Mouse (Mus musculus): ENCODE data around the gene Dffb.
A peak's percentile ranks its signal among the peaks of the same experiment; 100 is the strongest.

Dffb gene

DNA sequence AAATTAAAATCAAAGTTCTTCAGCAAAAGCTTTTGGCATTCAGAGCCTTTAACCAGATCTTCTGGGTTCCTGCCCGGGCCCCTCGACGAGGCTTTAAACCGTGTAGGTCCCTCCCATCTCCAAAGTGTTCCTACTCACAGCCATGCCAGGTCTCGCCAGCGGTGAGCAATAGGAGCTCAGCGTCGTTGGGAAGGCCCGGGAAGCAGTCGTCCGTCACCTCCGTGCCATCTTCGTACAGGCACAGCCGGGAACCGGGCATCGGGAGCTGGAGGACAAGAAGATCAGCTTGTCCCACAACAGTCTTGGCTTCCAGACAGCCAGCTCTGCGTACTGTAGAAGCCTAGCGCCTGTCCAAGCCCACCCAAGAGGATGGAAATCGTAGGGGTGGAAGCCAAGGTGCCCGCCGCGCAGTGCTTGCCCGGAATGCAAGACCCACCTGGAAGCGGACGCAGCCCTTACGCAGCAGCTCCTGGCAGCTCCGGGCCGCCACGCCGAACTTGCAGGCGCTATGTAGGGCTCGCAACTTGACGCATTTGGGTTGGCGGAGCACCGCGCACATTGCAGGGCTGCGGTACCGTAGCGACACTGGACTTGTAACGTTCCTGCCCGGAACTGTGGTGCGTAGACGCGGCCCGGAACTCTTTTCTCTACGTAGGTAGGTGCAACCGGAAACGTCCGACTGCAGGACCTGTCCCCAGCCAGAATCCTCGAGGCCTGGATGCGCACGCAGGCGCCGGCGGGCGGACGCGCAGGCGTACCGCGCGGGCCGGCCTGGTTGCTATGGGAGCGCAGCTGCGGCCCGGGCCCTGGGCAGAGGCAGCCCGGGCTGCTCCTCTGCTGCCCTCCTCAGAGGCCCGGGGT lies at the start of gene Dffb, which contains the start of gene Cep104:
Dffb (minus strand) TSS at position 696 of the 861 bp plus-strand sequence.
Cep104 (plus strand) TSS at position 764 of the 861 bp plus-strand sequence.
- DNase-seq (ENCODE audit: low spot score in 2 of 2) = peak; percentile 92 to 96

DNA sequence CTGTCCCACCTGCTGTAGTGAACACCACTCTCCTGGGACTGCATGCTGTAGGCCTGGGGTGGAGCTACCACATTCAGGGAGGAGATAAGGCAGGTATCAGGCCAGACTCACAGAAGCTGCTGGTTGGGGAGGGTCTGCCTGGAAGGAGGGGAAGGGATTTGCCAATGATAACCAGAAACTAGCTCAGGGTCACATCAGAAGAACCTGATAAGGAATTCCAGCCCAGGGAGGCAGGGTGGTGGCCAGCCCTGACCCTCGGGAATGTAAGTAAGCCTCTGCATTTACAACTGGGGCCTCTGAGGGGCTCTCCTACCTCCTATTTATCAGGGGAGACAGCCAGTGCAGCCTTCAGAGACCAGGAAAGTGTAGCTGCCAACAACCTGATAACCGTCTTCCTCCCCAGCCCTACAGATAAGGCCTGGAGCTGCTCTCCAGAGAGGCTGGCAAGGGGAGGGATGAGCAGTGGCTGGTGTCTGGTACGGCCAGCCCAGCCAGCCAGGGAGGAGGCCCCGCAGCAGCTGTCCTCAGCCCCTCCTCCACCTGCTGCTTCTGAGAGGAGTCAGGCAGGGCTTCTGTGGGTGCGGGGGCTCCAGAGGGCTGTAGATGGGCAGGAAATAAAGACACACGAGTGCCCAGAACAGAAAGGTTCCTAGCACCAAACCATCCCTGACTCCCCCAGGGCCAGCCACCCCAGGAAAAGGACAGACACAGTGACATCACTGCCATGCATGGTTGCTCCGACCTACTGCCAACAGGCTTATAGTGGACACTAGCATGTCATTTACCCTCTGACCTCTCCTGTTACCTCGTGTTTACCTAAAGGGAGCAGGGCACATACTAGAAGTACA lies 49.1 kb upstream of the Dffb start:
- DNase-seq (ENCODE audit: low spot score in 2 of 2) = peak in 1 of 2 experiments; percentile 53

DNA sequence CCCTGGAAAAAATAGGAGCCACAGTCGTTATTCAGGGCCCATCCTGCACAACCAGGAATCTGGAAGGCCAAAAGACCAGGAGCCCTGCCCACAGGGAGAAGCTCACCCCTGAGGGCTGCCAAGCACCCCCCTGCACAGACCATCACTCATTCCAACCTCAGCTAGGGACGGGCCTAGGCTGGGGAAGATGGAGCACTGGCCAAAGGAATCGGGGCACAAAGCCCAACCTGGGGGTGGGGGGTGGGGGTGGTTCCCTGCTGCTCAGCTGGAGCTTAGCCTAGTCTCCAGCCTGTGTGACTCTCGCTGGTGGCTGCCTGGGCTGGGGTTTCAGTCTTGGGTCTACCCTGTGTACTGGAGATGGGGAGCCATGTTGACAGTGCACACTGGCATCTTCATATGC lies 47.9 kb upstream of the Dffb start:
- DNase-seq (ENCODE audit: low spot score in 2 of 2) = no peak

DNA sequence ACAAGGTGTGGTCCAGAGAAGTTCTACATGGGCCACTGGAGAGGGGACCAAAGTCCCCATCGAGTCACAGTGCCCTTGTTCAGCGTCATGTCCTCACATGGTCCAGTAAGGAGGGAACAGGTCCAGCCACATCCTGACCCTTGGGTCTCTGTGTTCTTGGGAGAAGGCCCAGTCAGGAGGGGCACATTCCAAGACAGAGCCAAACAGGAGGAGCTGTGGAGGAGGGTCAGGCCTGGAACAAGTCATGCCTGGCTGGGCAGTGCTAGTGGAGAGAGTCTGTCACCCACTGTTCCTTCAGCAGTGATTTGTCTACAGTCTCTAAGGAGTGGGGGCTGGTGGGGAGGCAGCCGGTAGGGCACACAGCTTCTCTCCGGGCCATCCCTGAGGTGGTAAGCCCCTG lies 47.5 kb upstream of the Dffb start:
- peak in 1 of 2 experiments; percentile 72 for DNase-seq (ENCODE audit: low spot score in 2 of 2)

DNA sequence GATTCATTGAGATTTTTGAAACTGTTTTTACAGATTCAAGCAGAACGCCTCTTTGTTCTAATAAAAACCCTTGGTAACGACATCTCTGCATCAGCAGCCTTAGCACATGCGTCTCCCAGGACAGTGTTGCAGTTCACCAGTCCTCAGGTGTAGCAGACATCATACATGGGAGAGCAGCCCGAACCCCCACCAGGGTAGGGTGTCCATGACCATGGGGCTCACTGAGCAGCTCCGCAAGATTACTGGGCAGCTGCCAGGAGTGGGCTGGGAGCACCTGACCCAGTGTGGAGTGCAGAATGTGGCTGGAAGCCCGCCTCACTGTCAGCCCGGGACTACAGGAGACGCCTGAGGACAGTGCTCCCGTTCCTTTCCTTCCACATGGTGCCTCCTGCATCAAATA lies 46.5 kb upstream of the Dffb start:
- no peak for DNase-seq (ENCODE audit: low spot score in 2 of 2)

DNA sequence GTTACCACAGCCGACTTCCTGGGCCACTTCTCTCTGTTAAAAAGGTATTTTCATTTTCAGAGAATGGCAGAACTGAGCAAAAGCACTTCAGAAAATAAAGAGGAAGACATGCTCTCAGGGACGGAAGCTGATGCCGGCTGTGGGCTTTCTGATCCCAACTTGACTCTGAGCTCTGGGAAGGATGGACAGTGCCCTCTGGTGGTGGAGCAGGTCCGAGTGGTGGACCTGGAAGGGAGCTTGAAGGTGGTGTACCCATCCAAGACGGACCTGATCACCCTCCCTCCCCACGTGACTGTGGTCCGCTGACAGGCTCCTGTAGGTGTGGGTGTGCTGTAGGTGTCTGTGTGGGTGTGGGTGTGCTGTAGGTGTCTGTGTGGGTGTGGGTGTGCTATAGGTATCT lies 44.6 kb upstream of the Dffb start:
- no peak for DNase-seq (ENCODE audit: low spot score in 2 of 2)

DNA sequence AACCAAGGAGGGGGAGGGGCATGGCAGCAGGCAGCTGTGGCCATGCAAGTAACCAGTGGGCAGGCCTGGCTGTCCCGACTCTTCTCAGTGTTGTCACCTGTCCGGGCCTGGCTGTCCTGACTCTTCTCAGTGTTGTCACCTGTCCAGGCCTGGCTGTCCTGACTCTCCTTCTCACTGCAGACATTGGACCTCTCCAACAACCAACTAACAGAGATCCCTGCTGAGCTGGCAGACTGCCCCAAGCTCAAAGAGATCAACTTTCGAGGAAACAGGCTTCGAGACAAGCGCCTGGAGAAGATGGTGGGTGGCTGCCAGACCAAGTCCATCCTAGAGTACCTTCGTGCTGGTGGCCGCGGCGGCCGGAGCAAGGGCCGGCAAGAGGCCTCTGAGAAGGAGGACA lies 40.5 kb upstream of the Dffb start:
- no peak for DNase-seq (ENCODE audit: low spot score in 2 of 2)

DNA sequence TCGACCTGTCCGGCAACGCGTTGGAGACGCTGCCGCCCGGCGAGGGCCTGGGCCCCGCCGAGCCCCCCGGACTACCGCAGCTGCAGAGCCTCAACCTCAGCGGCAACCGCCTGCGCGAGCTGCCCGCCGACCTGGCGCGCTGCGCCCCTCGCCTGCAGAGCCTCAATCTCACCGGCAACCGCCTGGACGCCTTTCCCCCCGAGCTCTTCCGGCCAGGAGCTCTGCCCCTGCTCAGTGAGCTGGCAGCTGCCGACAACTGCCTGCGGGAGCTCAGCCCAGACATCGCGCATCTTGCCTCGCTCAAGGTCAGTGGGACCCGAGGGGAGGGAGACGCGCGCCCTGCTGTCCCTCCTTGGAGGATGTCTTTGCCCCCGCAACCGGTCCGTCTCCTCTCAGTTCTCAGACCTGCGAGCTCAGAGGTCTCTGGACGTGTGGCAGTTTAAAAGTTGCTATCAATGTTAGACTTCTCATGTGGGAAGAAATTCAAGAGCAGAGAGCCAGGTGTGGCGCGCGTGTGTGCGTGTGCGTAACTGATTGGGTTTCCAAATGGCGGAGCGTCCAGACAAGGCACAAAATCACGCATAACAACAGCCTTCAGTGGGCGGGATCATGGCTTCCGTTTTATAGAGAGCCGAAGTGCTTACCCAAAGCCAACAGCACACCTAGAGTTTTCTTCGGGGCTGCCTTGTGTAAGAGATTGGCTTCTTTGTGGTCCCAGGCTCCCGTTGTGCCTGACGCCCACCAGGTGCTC lies 37.4 kb upstream of the Dffb start:
- DNase-seq (ENCODE audit: low spot score in 2 of 2) = no peak

DNA sequence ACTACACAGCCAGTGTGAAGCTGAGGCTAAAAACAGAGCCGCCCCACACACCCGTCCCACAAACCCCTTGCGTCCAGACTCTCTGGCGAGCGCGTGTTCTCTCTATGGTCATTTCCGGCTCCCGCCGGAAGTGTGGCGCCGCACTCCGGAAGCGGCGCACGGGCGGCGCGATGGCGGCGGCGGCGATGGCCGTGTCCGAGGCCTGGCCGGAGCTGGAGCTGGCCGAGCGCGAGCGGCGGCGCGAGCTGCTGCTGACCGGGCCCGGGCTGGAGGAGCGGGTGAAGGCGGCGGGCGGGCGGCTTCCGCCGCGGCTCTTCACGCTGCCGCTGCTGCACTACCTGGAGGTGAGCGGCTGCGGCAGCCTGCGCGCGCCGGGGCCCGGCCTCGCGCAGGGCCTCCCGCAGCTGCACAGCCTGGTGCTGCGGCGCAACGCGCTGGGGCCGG lies 36.7 kb upstream of the Dffb start, which contains the start of gene Lrrc47:
Lrrc47 (plus strand) TSS at position 86 of the 444 bp plus-strand sequence.
- peak; percentile 77 to 81 for DNase-seq (ENCODE audit: low spot score in 2 of 2)

DNA sequence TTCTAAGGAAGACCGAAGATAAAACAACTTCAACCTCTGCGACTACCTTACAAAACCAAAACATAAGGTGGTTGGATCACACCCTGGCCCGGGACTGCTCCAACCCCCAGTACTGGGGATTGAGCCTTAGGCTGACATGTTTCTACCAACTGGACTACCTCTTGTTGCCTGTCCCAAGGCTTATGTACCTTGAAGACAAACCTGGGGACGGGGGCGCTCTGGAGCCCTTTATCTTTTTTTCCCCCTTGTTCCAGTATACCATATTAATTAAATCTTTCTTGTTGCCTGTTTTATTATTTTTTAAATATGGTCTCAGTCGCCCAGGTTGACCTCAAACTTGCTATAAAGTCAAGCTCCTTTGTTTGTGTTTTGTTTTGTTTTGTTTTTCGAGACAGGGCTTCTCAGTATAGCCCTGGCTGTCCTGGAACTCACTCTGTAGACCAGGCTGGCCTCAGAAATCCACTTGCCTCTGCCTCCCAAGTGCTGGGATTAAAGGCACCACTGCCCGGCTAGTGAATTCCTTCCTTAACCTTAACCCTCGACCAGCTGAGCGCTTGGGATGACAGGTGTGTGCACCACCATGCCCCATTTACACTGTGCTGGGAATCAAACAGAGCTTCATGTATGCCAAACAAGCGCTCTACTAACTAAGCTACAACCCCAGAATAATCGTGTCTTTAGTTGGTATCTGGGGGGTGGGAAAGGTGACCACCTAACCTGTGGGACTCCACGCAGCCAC lies 36.1 kb upstream of the Dffb start:
- no peak for DNase-seq (ENCODE audit: low spot score in 2 of 2)

DNA sequence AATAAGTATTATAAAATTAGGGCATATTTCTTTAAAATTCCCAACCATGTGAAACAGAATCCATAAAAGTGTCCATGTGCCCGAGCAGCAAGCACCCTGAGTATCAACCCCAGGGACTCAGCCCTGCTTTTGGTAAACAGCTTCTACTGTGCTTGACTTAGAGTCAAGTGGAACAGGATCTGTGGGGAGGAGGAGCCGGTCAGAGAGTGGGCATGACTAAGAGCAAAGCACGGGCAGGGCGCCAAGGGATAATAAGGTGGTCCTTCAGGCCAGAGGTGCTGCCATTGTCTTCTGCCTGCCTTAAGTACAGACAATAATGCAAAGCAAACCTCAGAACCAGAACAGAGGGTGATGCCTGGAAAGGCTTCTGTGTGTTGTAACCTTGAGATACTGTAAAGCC lies 32.8 kb upstream of the Dffb start:
- DNase-seq (ENCODE audit: low spot score in 2 of 2) = no peak

DNA sequence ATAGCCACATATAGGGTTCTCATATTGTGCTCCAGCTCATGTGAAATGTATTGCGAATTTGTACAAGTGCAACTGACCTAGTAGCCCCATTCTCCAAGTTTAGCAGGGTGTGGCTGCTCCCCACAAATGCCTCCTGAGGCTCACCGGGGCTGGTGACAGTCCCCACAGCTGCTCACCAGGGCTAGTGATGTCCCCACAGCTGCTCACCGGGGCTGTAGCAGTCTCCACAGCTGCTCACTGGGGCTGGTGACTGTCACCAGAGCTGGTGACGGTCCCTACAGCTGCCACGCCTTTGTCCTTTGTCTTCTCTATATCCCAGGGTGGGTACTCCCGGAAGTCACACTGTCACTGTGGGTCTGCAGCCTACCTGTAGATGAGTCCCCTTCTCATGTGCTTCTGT lies 31.3 kb upstream of the Dffb start:
- DNase-seq (ENCODE audit: low spot score in 2 of 2) = no peak

DNA sequence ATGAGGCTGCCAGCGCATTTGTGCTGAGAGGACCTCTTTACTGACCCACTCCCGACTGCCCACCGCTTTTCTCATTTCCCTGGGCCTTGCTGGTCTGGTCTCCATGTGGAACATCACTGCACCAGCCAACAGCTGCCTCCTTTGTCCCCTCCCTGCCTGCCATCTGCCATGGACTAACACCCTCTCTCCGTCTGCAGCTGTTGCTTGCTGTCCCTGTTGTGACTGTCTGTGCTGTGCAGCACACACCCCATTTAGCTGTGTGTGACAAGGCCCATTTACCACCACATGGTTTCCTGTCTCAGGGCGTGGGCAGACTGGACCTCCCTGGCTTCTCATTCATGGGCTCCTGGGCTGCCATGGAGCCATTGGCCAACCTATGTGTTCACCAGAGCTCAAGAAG lies 30.6 kb upstream of the Dffb start:
- DNase-seq (ENCODE audit: low spot score in 2 of 2) = no peak

DNA sequence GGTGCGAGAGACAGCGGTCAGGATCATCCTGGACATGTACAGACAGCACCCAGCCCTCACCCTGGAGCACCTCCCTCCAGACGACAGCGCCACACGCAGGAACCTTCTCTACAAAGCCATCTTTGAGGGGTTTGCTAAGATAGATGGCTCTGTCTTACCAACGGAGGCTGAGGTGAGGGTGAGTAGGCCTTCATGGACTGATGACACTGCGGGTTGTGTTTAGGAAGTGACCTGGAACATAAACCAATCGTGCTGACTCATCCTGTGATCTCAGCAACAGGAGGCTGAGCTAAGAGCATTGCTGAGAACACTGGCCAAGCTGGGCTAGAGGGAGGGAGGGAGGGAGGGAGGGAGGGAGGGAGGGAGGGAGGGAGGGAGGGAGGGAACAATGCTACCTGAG lies 18.6 kb upstream of the Dffb start:
- no peak for DNase-seq (ENCODE audit: low spot score in 2 of 2)

DNA sequence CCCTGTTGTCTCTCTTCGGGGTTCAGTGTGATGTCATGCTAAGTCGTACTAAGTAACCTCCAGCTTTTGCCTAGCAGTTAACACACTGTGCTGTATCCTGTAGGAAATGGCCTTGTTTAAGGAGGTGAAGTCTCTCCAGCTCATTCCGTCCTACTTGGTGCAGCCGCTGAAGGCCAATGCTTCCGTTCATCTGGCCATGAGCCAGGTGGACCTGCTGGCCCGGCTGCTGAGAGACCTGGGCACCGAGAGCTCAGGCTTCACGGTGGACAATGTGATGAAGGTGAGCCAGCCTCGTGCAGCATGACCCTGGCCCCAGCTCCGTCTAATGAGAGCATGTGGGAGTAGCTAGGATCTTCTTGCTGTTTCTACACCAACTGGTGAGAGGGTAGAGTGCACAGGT lies 17.8 kb upstream of the Dffb start:
- no peak for DNase-seq (ENCODE audit: low spot score in 2 of 2)

DNA sequence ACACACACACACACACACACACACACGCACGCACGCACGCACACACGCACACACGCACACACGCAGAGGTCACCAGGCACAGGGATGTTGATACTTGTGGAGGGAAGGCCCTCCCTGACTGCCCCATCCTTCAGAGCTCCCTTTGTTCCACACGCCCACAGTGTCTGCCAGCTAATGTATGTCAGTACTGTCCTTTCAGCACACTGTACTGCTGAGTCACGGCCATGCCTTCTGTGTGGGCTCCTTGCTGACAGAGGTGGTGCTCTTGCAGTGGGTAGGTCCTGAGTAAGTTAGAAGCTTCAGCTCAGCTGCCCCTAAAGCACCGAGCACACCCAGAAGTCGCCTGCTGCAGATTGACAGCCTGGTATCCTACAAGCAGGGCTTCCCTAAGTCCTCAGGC lies 5.5 kb upstream of the Dffb start:
- DNase-seq (ENCODE audit: low spot score in 2 of 2) = no peak

DNA sequence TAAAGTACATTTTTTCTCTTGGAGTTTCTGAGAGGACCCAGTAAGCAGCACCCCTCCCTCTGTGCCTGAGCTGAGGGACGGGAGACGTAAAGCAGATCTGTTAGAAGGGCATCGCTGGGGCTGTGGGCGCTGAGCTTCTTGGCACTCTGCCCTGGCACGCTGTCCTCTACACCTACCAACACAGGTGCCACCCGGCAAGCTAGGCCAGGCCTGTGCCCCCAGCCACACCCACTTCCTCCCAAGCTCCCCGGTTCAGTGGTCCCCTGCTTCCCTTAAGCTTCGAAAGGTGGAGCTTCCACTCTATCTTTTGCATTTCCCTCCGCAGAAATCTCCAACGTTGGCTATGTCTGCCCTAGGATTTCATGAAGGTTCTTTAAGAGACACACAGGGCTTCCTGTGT lies 4.3 kb upstream of the Dffb start:
- no peak for DNase-seq (ENCODE audit: low spot score in 2 of 2)

DNA sequence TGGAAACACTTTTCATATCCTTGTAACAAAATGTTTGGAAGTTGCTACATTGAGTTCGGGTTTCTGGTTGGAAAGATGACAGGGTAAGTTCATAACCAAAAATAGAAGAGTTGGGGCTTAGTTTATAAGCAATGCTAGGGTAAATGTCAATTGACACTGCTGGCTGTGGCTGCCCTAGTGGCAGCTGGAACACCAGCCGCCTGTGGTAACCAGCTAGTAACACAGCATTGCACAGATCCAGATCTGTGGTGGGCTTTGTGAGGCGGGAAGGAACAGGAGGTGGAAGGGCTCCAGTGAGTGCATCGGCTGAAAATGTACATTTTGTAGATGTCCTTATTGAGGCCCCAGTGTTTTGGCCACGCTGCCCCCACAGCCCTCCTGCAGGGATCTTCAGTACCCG lies 842 bp upstream of the Dffb start:
- DNase-seq (ENCODE audit: low spot score in 2 of 2) = no peak

DNA sequence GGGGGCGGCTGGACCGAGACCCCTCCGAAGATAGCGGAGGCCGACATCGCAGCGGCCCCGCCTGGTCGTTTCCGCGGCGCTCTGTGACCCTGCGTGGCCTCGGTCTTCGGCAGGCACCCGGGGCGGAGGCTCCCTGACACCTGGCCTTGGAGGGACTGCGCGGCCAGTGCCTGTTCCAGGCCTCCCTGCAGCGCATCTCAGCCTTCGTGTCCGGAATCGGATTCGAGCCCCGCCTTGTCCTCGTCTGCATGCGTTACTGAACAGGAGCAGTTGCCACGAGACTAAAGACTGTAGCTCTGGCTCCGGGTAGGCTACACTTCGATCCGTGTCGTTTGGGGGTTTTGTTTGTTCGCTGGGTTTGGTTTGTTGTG lies 351 bp upstream of the Dffb start:
- DNase-seq (ENCODE audit: low spot score in 2 of 2) = no peak

DNA sequence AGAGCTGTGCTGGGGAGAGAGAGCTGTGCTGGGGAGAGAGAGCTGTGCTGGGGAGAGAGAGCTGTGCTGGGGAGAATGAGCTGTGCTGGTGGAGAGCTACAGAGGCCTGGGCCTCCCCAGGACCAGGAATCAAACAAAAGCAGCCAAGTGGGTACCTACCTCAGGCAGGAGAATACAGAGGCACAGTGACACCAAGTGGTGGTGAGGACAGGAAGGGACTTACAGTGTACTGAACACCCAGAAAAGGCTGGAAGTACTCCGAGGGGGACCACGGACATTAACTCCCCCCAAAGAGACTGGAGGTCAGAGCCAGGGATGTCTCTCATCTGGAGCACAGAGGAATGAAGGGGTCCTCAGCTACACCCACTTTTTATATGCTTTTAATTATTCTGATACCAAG lies 6.9 kb downstream of the Dffb start:
- no peak for DNase-seq (ENCODE audit: low spot score in 2 of 2)

DNA sequence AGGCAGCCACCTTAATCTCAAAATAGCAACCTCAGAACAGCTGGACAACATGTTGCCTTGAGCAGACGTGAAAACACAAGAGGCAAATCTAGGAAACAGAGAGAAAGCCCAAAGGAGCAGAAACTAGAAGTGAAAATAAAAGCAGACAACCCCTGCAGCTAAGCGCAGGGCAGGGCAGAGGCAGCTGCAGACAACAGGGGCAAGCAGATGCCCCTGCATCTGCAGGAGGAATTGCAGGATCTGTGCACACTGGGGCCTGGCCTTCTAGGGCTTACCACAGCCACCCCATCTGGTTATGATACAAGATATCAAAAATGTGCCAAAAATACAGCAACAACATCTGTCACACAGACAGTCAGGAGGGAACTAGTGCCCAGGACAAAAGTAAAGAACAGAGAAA lies 7.4 kb downstream of the Dffb start:
- no peak for DNase-seq (ENCODE audit: low spot score in 2 of 2)

All from urinary bladder, postnatal 4 days (tissue).